Mouse (Mus musculus) stomach, embryonic 16.5 days (tissue): ENCODE data around the gene Slc19a3. TPM values are rescaled to one million over a fixed set of nuclear protein-coding genes. Genes with fewer than 3 reads are reported as not detected.
"Not testable (repeated sequence)": the region's sequence is repeated elsewhere in the genome, so short reads cannot be mapped to it uniquely, and the experiment has no call there.

Experiments used
- ATAC-seq: fragments of 200-750 bp; cut with Nextera tagmentation; 2 replicates; pipeline ENCODE4 v1.8.0; 2017; ENCODE audit warnings: moderate number of reproducible peaks, moderate TSS enrichment; ENCODE audit not compliant: insufficient read depth, low FRiP score
- H3K27ac ChIP-seq: fragments of 300-500 bp; sonication (generic); 2 replicates; pipeline ENCODE4 v1.5.1; 2014; ENCODE audit warnings: low read length
- H3K27me3 ChIP-seq: fragments of 300-500 bp; sonication (generic); 2 replicates; pipeline ENCODE4 v1.6.1; 2014; ENCODE audit warnings: low read length, control low read depth, mixed read lengths; ENCODE audit not compliant: control insufficient read depth, insufficient read depth
- H3K36me3 ChIP-seq: fragments of 300-500 bp; sonication (generic); 2 replicates; pipeline ENCODE4 v1.6.1; 2014; ENCODE audit warnings: low read length; ENCODE audit not compliant: control insufficient read depth, insufficient read depth
- H3K4me1 ChIP-seq: fragments of 300-500 bp; sonication (generic); 2 replicates; pipeline ENCODE4 v1.6.1; 2014; ENCODE audit warnings: low read length, control low read depth, mixed read lengths; ENCODE audit not compliant: control insufficient read depth, insufficient read depth
- H3K4me2 ChIP-seq: fragments of 300-500 bp; sonication (generic); 2 replicates; pipeline ENCODE4 v1.6.1; 2014; ENCODE audit warnings: low read depth, low read length, mixed read lengths
- H3K4me3 ChIP-seq: fragments of 300-500 bp; sonication (generic); replicated peaks from 2 replicates; pipeline ENCODE4 v1.5.1; 2014; ENCODE audit warnings: mild to moderate bottlenecking, low read length
- H3K9ac ChIP-seq: fragments of 300-500 bp; sonication (generic); 2 replicates; pipeline ENCODE4 v1.6.1; 2014; ENCODE audit warnings: low read length
- H3K9me3 ChIP-seq: fragments of 300-500 bp; sonication (generic); replicated peaks from 2 replicates; pipeline ENCODE4 v1.6.1; 2016; ENCODE audit warnings: low read length, control low read depth; ENCODE audit not compliant: control insufficient read depth
- WGBS: fragments of 180-500 bp; shearing (Covaris S2); extraction: QIAGEN DNeasy Blood & Tissue Kit; methylation state at CpG from one replicate; pipeline ENCODE4 v1.1.7; 2014; 5-methylcytosine and 5-hydroxymethylcytosine counted together
- polyA plus RNA-seq: library from polyadenylated mRNA; unstranded; fragments of >200 nt; fragmentation: Nextera tagmentation; extraction: Ambion mirVana; gene quantifications from 2 replicates; pipeline ENCODE4 v1.2.1, GENCODE M21; 2015

The Slc19a3 gene
- polyA plus RNA-seq, 1 experiment from 2014 or later = 0.88 TPM

- Histone ChIP-seq H3K36me3 (no peaks in the 10 kb centered on the region), H3K9ac (no peak overlapping the region), H3K27ac (no peak overlapping the region), H3K4me2 (no peak overlapping the region), H3K9me3 (no peaks in the 10 kb centered on the region), H3K4me1 (no peaks in the 10 kb centered on the region), H3K4me3 (no peak overlapping the region), H3K27me3 (no peaks in the 10 kb centered on the region)
- ATAC-seq = no peak
- WGBS = 67% methylated on average over 1 of the region's 1 CpGs
Measured at GRCm38 (mm10) chr1:83016556-83016955, 21.7 kb downstream of the Slc19a3 start.

GRCm38 (mm10) chr1:83015329-83015879, 22.8 kb downstream of the Slc19a3 start:
- no peak for ATAC-seq
- Histone ChIP-seq H3K27ac (no peak overlapping the region), H3K9me3 (no peaks in the 10 kb centered on the region), H3K27me3 (no peaks in the 10 kb centered on the region), H3K36me3 (no peaks in the 10 kb centered on the region), H3K9ac (no peak overlapping the region), H3K4me2 (no peak overlapping the region), H3K4me3 (no peak overlapping the region), H3K4me1 (no peaks in the 10 kb centered on the region)
- WGBS = 54% methylated on average over 10 of the region's 10 CpGs

- H3K9me3 ChIP-seq = no peaks in the 10 kb centered on the region
- 79% methylated on average over 3 of the region's 3 CpGs for WGBS
- no peak for ATAC-seq
- H3K36me3 ChIP-seq = no peaks in the 10 kb centered on the region
- no peak overlapping the region for H3K27ac ChIP-seq
- H3K27me3 ChIP-seq = no peaks in the 10 kb centered on the region
- no peak overlapping the region for H3K4me3 ChIP-seq
- no peak overlapping the region for H3K9ac ChIP-seq
- no peak overlapping the region for H3K4me2 ChIP-seq
- H3K4me1 ChIP-seq = no peaks in the 10 kb centered on the region
Measured at GRCm38 (mm10) chr1:83014477-83014876, 23.8 kb downstream of the Slc19a3 start.

GRCm38 (mm10) chr1:83007471-83007870, 30.8 kb downstream of the Slc19a3 start:
- no peaks in the 10 kb centered on the region for H3K27me3 ChIP-seq
- H3K9ac ChIP-seq = no peak overlapping the region
- no peak overlapping the region for H3K4me2 ChIP-seq
- no peak overlapping the region for H3K4me3 ChIP-seq
- no peaks in the 10 kb centered on the region for H3K4me1 ChIP-seq
- WGBS = 42% methylated on average over 6 of the region's 6 CpGs
- no peaks in the 10 kb centered on the region for H3K9me3 ChIP-seq
- no peak for ATAC-seq
- H3K36me3 ChIP-seq = no peaks in the 10 kb centered on the region
- no peak overlapping the region for H3K27ac ChIP-seq

- no peaks in the 10 kb centered on the region for H3K9me3 ChIP-seq
- no peak for ATAC-seq
- no peaks in the 10 kb centered on the region for H3K36me3 ChIP-seq
- no peak overlapping the region for H3K9ac ChIP-seq
- H3K27me3 ChIP-seq = no peaks in the 10 kb centered on the region
- no peak overlapping the region for H3K4me3 ChIP-seq
- H3K27ac ChIP-seq = no peak overlapping the region
- no peak overlapping the region for H3K4me2 ChIP-seq
- 68% methylated on average over 8 of the region's 8 CpGs for WGBS
- H3K4me1 ChIP-seq = no peaks in the 10 kb centered on the region
Measured at GRCm38 (mm10) chr1:83006218-83007179, 31.7 kb downstream of the Slc19a3 start.

GRCm38 (mm10) chr1:83000306-83000705, 37.9 kb downstream of the Slc19a3 start, which contains the start of gene Gm47959:
Gene Gm47959, plus strand, starts transcription at chr1:83000548.
- WGBS = 97% methylated on average over 5 of the region's 9 CpGs

GRCm38 (mm10) chr1:82993947-82994346, 44.3 kb downstream of the Slc19a3 start:
- Histone ChIP-seq H3K4me3 (no peak overlapping the region), H3K4me2 (no peak overlapping the region), H3K27me3 (no peaks in the 10 kb centered on the region), H3K36me3 (no peaks in the 10 kb centered on the region), H3K27ac (no peak overlapping the region), H3K9ac (no peak overlapping the region), H3K4me1 (no peaks in the 10 kb centered on the region), H3K9me3 (no peaks in the 10 kb centered on the region)
- ATAC-seq = no peak
- WGBS = 80% methylated on average over 3 of the region's 3 CpGs

More at GRCm38 (mm10) chr1:83000306-83000705, 37.9 kb downstream of the Slc19a3 start, which contains the start of gene Gm47959:
- H3K4me1 ChIP-seq, H3K36me3 ChIP-seq, ATAC-seq, H3K4me2 ChIP-seq, H3K9me3 ChIP-seq, H3K27me3 ChIP-seq, H3K4me3 ChIP-seq, H3K9ac ChIP-seq, H3K27ac ChIP-seq: not testable (repeated sequence)

GRCm38 (mm10) chr1:82992093-82992492, 46.2 kb downstream of the Slc19a3 start:
- WGBS = 89% methylated on average over 6 of the region's 6 CpGs
- Histone ChIP-seq H3K27ac (no peak overlapping the region), H3K36me3 (no peaks in the 10 kb centered on the region), H3K9ac (no peak overlapping the region), H3K4me3 (no peak overlapping the region), H3K4me1 (no peaks in the 10 kb centered on the region), H3K4me2 (no peak overlapping the region), H3K27me3 (no peaks in the 10 kb centered on the region), H3K9me3 (no peaks in the 10 kb centered on the region)
- no peak for ATAC-seq

- ATAC-seq = no peak
- Histone ChIP-seq H3K4me2 (no peak overlapping the region), H3K9ac (no peak overlapping the region), H3K4me3 (no peak overlapping the region), H3K9me3 (no peaks in the 10 kb centered on the region), H3K27ac (no peak overlapping the region), H3K27me3 (no peaks in the 10 kb centered on the region), H3K4me1 (no peaks in the 10 kb centered on the region), H3K36me3 (no peaks in the 10 kb centered on the region)
- 66% methylated on average over 3 of the region's 3 CpGs for WGBS
Measured at GRCm38 (mm10) chr1:82991596-82991995, 46.7 kb downstream of the Slc19a3 start.
